Mouse (Mus musculus): ENCODE measurements around the gene Fam171a2. TPM values are rescaled to one million over a fixed set of nuclear protein-coding genes. Genes with fewer than 3 reads are reported as not detected.
"Not testable (repeated sequence)": the region's sequence is repeated elsewhere in the genome, so short reads cannot be mapped to it uniquely, and the experiment has no call there.

Fam171a2 gene
- total RNA-seq, 2 experiments from 2014 or later = 117 to 123 TPM

DNA sequence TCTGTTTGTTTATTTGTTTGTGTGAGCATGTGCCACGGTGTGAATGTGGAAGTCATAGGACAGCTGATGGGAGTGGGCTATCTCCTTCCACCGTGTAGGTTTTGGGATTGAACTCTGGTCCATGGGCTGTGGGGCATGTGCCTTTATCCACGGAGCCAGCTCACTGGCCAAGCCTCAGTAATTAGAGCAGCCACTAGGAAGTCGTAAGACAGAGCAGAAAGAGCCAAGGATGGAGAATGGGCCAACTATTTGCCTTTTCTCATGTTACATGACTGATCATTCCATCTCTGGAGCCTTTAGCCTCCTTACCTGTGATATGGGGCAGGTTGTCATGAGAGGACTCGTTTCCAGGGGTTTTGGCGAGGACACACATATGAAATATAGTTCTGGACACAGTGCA is 51.2 kb downstream of the Fam171a2 start:
- intact Hi-C loops (cut with DNase I) = no loop called here

GRCm38 (mm10) chr11:102395250-102395649 is 52.2 kb downstream of the Fam171a2 start:
- intact Hi-C loops (cut with DNase I) = no loop called here

More for the DNA sequence above, 51.2 kb downstream of the Fam171a2 start:
- no peak for DNase-seq (ENCODE audit: extremely low spot score in 1 of 2, low spot score in 2 of 2)
- peak overlapping the region; percentile 88 for H3K4me3 ChIP-seq
- H3K27ac ChIP-seq = peak overlapping the region; percentile 98
- TF ChIP-seq CTCF (IDR thresholded peaks at IDR 0.05) = no peak

GRCm38 (mm10) chr11:102394421-102395124 is 52.9 kb downstream of the Fam171a2 start:
- DNase-seq (ENCODE audit: extremely low spot score in 1 of 2, low spot score in 2 of 2) = peak in 1 of 2 experiments; percentile 16
- H3K4me3 ChIP-seq = peak overlapping the region; percentile 88
- no peak for TF ChIP-seq CTCF (IDR thresholded peaks at IDR 0.05)
- intact Hi-C loops (cut with DNase I) = no loop called here
- H3K27ac ChIP-seq = peak overlapping the region; percentile 98

More at GRCm38 (mm10) chr11:102395250-102395649, 52.2 kb downstream of the Fam171a2 start:
- peak in 1 of 2 experiments; percentile 23 for DNase-seq (ENCODE audit: extremely low spot score in 1 of 2, low spot score in 2 of 2)
- peak overlapping the region; percentile 98 for H3K27ac ChIP-seq
- no peak for TF ChIP-seq CTCF (IDR thresholded peaks at IDR 0.05)
- peak overlapping the region; percentile 88 for H3K4me3 ChIP-seq

DNA sequence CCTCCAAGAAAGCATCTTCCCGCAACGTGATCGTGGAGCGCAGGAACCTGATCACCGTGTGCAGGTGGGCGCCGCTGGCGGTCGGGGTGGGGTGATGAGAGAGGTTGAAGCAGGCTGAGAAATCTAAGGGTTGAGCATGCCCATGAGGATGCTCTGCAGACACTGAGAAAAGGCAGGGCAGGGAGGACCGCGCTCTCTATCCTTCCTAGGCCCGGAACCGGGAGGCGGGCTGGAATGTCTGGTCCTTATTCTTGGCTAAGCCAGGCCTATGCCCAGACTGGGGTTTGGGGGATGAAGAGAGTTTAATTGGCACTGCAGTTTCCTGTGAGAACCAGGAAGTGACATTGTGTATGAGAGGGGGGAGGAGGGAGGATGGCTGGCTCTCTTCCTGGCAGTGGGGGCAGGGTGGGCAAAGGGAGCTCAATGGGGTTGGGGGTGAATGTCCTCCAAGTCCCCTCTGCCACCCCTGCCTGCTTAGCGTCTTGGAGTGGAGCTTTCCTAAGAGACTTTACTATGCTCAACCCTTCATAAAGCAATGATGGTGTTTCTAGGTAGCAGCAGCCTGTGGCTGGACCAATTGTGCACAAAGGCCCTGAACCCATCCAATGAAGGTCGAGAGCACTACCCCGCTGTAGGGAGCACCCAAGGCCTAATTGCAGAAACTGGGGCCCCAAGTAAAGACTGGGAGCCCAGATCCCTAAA is 53.6 kb downstream of the Fam171a2 start:
- no peak for TF ChIP-seq CTCF (IDR thresholded peaks at IDR 0.05)
- Histone ChIP-seq H3K27ac (peak overlapping the region; percentile 98), H3K4me3 (peak overlapping the region; percentile 88)
- peak in 1 of 2 experiments; percentile 51 for DNase-seq (ENCODE audit: extremely low spot score in 1 of 2, low spot score in 2 of 2)
- intact Hi-C loops (cut with DNase I) = loop anchor here (1.0 to 2.0 kb wide), 3 partner anchors 15 to 74 kb away; no protein-coding TSS in a partner anchor

GRCm38 (mm10) chr11:102393238-102393634 is 54.2 kb downstream of the Fam171a2 start, which contains the start of gene Rundc3a:
Gene Rundc3a (plus strand): TSS chr11:102393403.
- no peak for TF ChIP-seq CTCF (IDR thresholded peaks at IDR 0.05)
- intact Hi-C loops (cut with DNase I) = loop anchor here (1.0 to 2.0 kb wide), 3 partner anchors 16 to 73 kb away; no protein-coding TSS in a partner anchor

GRCm38 (mm10) chr11:102392441-102393237 is 54.8 kb downstream of the Fam171a2 start:
- intact Hi-C loops (cut with DNase I) = loop anchor here (1.0 to 2.0 kb wide), 3 partner anchors 16 to 72 kb away; no protein-coding TSS in a partner anchor

More at GRCm38 (mm10) chr11:102393238-102393634, 54.2 kb downstream of the Fam171a2 start, which contains the start of gene Rundc3a:
- DNase-seq (ENCODE audit: extremely low spot score in 1 of 2, low spot score in 2 of 2) = peak; percentile 96 to 97
- Histone ChIP-seq H3K27ac (peak within 1 kb of the TSS; percentile 98), H3K4me3 (peak within 1 kb of the TSS; percentile 88)

DNA sequence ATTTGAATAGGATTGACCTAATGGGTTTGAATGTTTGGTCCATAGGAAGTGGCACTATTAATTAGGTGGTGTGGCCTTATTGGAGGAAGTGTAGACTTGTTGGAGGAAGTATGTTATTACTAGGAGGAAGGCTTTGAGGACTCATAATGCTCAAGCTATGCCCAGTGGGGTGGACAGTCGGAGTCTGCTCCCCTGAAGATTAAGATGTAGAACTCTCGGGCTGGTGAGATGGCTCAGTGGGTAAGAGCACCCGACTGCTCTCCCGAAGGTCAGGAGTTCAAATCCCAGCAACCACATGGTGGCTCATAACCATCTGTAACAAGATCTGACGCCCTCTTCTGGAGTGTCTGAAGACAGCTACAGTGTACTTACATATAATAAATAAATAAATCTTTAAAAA is 58.0 kb downstream of the Fam171a2 start:
- H3K4me3 ChIP-seq; intact Hi-C loops (cut with DNase I); DNase-seq (ENCODE audit: extremely low spot score in 1 of 2, low spot score in 2 of 2); H3K27ac ChIP-seq: not testable (repeated sequence)

More at GRCm38 (mm10) chr11:102392441-102393237, 54.8 kb downstream of the Fam171a2 start:
- DNase-seq (ENCODE audit: extremely low spot score in 1 of 2, low spot score in 2 of 2) = no peak
- H3K27ac ChIP-seq = peak overlapping the region; percentile 90
- H3K4me3 ChIP-seq = peak overlapping the region; percentile 88
- TF ChIP-seq CTCF (IDR thresholded peaks at IDR 0.05) = no peak

Small RNAs within 50 kb of the gene (microRNA-seq; reads per million reads assigned to microRNA genes)
- 0 to 0.73 reads per million in 2 experiments for gene Mir6930

Other genes with a start within 250 kb of the Fam171a2 start
- 100 to 1,000 TPM; 286 to 315 TPM for gene Hdac5, start 217.5 kb downstream of the Fam171a2 start, total RNA-seq (2021)
- 1 to 10 TPM; 1.0 to 2.0 TPM for gene BC030867, start 198.8 kb downstream of the Fam171a2 start, total RNA-seq (2021)
- 1 to 10 TPM; 1.2 to 1.4 TPM for gene Asb16, start 178.9 kb downstream of the Fam171a2 start, total RNA-seq (2021)
- 10 to 100 TPM; 66.6 to 74.4 TPM for gene Tmub2, start 162.8 kb downstream of the Fam171a2 start, total RNA-seq (2021)
- gene Atxn7l3, start 151.1 kb downstream of the Fam171a2 start, total RNA-seq (2021) = 100 to 1,000 TPM; 236 to 242 TPM
- gene Ubtf, start 127.9 kb downstream of the Fam171a2 start, total RNA-seq (2021) = 100 to 1,000 TPM; 131 to 141 TPM
- under 1 TPM; 0.16 to 0.43 TPM for gene Slc4a1, start 81.5 kb downstream of the Fam171a2 start, total RNA-seq (2021)
- gene Rundc3a, start 54.3 kb downstream of the Fam171a2 start, total RNA-seq (2021) = 100 to 1,000 TPM; 505 to 522 TPM
- 10 to 100 TPM; 65.7 to 68.6 TPM for gene Slc25a39, start 39.7 kb downstream of the Fam171a2 start, total RNA-seq (2021)
- 10 to 100 TPM; 58.1 to 66.2 TPM for gene Grn, start 17.4 kb downstream of the Fam171a2 start, total RNA-seq (2021)
- gene Itga2b, start 22.4 kb upstream of the Fam171a2 start, total RNA-seq (2021) = 1 to 10 TPM; 2.5 to 4.1 TPM
- 10 to 100 TPM; 57.1 to 60.5 TPM for gene Gpatch8, start 108.7 kb upstream of the Fam171a2 start, total RNA-seq (2021)
- gene Gm11627, start 131.8 kb upstream of the Fam171a2 start, total RNA-seq (2021) = 1 to 10 TPM; 4.8 to 5.0 TPM
- gene Fzd2, start 156.7 kb upstream of the Fam171a2 start, total RNA-seq (2021) = 10 to 100 TPM; 10.9 to 11.7 TPM
- gene Meioc, start 216.0 kb upstream of the Fam171a2 start, total RNA-seq (2021) = not detected

All from left cerebral cortex, adult 2 months (tissue).